Mouse (Mus musculus) neural tube, embryonic 11.5 days (tissue): ENCODE data around the gene Neo1. TPM values are rescaled to one million over a fixed set of nuclear protein-coding genes. Genes with fewer than 3 reads are reported as not detected.
A peak's percentile ranks its signal among the peaks of the same experiment; 100 is the strongest.

Experiments used
- ATAC-seq: fragments of 200-750 bp; cut with Nextera tagmentation; 2 replicates; pipeline ENCODE4 v1.8.0; 2017; ENCODE audit warnings: moderate number of reproducible peaks, mild to moderate bottlenecking, moderate TSS enrichment, moderate library complexity; ENCODE audit not compliant: insufficient read depth, low FRiP score, low TSS enrichment
- DNase-seq: peaks from one replicate; pipeline ENCODE4 v3.0.0-alpha.2; 2015; ENCODE audit warnings: low spot score
- H3K27ac ChIP-seq: fragments of 300-500 bp; sonication (generic); 2 replicates; pipeline ENCODE4 v1.5.1; 2014; ENCODE audit warnings: low read depth, mild to moderate bottlenecking, low read length
- H3K27me3 ChIP-seq: fragments of 300-500 bp; sonication (generic); 2 replicates; pipeline ENCODE4 v1.6.1; 2014; ENCODE audit warnings: mild to moderate bottlenecking, low read length, mixed read lengths; ENCODE audit not compliant: control insufficient read depth, insufficient read depth
- H3K36me3 ChIP-seq: fragments of 300-500 bp; sonication (generic); 2 replicates; pipeline ENCODE4 v1.6.1; 2014; ENCODE audit warnings: mild to moderate bottlenecking, low read length, moderate library complexity, mixed read lengths; ENCODE audit not compliant: control insufficient read depth, insufficient read depth
- H3K4me1 ChIP-seq: fragments of 300-500 bp; sonication (generic); 2 replicates; pipeline ENCODE4 v1.6.1; 2014; ENCODE audit warnings: low read length, mixed read lengths; ENCODE audit not compliant: control insufficient read depth, insufficient read depth
- H3K4me2 ChIP-seq: fragments of 300-500 bp; sonication (generic); 2 replicates; pipeline ENCODE4 v1.6.1; 2014; ENCODE audit warnings: low read depth, mild to moderate bottlenecking, moderate library complexity
- H3K4me3 ChIP-seq: fragments of 300-500 bp; sonication (generic); 2 replicates; pipeline ENCODE4 v1.5.1; 2014; ENCODE audit warnings: low read depth, low read length
- H3K9ac ChIP-seq: fragments of 300-500 bp; sonication (generic); 2 replicates; pipeline ENCODE4 v1.6.1; 2014; ENCODE audit warnings: mild to moderate bottlenecking, low read length
- H3K9me3 ChIP-seq: fragments of 300-500 bp; sonication (generic); 2 replicates; pipeline ENCODE4 v1.6.1; 2016; ENCODE audit warnings: low read length; ENCODE audit not compliant: control insufficient read depth
- WGBS: fragments of 180-500 bp; shearing (Covaris S2); extraction: QIAGEN DNeasy Blood & Tissue Kit; methylation state at CpG from one replicate; pipeline ENCODE4 v1.1.7; 2014; 5-methylcytosine and 5-hydroxymethylcytosine counted together
- polyA plus RNA-seq: library from polyadenylated mRNA; unstranded; fragments of >200 nt; fragmentation: Nextera tagmentation; extraction: Ambion mirVana; gene quantifications from 2 replicates; pipeline ENCODE4 v1.2.1, GENCODE M21; 2014

The Neo1 gene
- polyA plus RNA-seq, result 56.1 and 58.3 TPM in 2 replicates

DNA sequence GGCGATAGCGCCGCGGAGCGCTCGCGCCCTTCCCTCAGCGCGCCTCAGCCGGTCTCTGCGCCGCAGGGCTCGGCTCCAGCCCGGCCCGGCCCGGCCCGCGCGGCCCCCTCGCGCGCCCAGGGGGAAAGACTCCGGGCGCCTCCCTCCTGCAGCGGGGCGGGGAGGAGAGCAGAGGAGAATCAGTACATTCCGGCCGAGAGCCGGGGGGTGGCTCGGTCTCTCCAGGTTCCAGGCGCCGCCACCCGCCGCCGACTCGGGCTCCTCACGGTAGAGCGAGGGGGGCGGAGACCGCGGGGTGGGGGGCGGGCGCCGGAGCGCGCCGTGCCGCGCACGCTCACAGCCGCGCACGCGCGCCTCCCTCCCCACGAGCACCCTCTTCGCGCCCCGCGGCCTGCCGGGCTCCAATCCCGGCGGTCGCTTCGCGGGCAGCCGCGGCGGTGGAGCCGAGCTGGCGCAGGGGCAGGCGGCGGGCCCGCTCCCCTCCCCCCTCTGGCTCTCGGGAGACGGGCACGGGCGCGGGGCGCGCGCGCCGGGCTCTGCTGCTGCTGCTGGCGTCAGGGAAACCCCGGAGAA is at the start of gene Neo1:
Neo1 (minus strand) TSS at position 283 of the 573 bp plus-strand sequence.
- Histone ChIP-seq H3K9me3 (no peaks in the 10 kb centered on the region), H3K4me2 (peak within 1 kb of the TSS; percentile 78), H3K36me3 (no peaks in the 10 kb centered on the region), H3K4me3 (peak within 1 kb of the TSS; percentile 97), H3K27ac (peak within 1 kb of the TSS; percentile 100), H3K27me3 (no peaks in the 10 kb centered on the region), H3K4me1 (peaks cover 13% of the 10 kb centered on the region), H3K9ac (peak within 1 kb of the TSS; percentile 98)
- 0% methylated on average over 51 of the region's 86 CpGs for WGBS
- DNase-seq, result peak; percentile 96
- peak; percentile 87 for ATAC-seq

DNA sequence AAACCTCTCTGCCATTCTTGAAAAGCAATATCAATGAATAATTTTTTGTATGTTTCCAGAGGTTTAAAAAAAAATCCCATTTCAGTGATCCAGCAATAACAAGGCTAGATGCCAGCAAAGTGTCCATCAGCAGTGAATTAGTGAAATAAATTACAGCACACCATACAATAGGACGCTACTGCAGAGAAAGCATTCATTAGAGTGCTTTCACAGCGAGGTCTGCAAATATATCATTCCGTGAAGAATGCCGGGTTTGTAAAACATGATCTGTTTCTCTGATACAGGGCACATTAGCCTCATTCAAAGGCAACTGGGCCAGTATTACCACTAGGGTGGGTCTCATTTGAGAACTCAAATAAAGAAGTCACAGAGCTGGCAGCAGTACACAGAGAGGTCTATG is 39.4 kb upstream of the Neo1 start:
- Histone ChIP-seq H3K4me1 (peaks cover 19% of the 10 kb centered on the region), H3K27ac (no peak overlapping the region), H3K36me3 (no peaks in the 10 kb centered on the region), H3K9me3 (no peaks in the 10 kb centered on the region), H3K4me3 (no peak overlapping the region), H3K4me2 (no peak overlapping the region), H3K27me3 (no peaks in the 10 kb centered on the region), H3K9ac (no peak overlapping the region)
- DNase-seq (no peak), ATAC-seq (no peak)
- 48% methylated on average over 4 of the region's 4 CpGs for WGBS

DNA sequence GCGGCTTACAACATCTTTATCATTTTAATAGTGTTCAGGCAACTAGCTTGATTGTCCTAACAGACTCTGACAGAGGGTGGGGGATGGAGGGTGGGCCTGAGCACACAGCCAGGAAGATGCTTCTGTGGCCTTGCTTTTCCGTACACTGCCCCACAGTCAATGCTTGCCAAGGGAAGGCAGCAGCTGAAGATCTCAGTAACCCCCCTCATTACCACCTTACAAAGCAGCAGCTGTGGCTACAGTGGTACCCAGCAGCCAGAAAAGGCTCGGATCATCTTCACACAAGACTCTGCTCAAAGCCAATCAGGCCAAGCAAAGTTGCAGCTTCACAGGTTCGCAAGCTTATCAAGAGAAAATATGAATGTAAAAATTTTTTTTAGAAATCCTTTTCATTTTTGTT is 37.6 kb upstream of the Neo1 start:
- no peak for DNase-seq
- WGBS, result 75% methylated on average over 4 of the region's 4 CpGs
- H3K27me3 ChIP-seq, result no peaks in the 10 kb centered on the region
- peaks cover 19% of the 10 kb centered on the region for H3K4me1 ChIP-seq
- ATAC-seq, result no peak
- H3K27ac ChIP-seq, result no peak overlapping the region
- H3K4me3 ChIP-seq, result no peak overlapping the region
- H3K36me3 ChIP-seq, result no peaks in the 10 kb centered on the region
- no peak overlapping the region for H3K4me2 ChIP-seq
- no peaks in the 10 kb centered on the region for H3K9me3 ChIP-seq
- H3K9ac ChIP-seq, result no peak overlapping the region

DNA sequence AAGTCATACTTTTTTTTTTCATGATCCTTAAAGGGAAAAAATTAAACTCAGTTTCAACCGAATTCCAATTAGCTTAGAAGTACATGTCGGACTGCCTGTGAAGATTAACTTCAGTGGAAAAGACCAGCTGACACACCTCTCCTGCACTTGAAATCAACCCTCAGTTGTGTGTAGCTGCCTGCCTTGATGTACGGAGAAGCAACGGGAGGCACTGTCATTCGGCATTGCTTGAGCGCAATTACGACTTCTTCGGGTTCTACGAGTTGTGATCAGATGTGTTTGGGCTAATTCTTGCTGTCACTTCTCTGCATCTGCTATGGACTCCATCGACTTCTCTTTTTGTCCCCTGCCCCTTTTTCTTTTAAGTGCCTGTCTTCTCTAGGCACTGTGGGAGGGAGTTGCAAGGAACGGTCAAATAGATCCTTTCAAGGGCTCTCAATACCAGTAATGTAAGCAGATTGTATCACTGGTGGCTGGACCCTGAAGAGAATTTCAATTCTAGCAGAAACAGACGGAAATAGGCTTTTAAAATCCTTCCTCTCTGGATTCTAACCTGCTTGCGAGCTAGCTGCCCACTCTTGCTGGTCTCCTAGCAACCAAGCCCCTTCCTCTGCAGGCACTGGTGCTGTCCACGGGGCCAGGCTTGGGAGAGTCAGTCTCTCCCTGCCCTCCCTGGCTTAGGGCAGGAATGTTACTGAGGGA is 36.0 kb upstream of the Neo1 start:
- H3K4me1 ChIP-seq, result peaks cover 19% of the 10 kb centered on the region
- H3K27ac ChIP-seq, result peak overlapping the region; percentile 46; the same call in 1 of the 2 replicates
- no peaks in the 10 kb centered on the region for H3K9me3 ChIP-seq
- no peaks in the 10 kb centered on the region for H3K27me3 ChIP-seq
- DNase-seq (peak; percentile 60), ATAC-seq (no peak)
- WGBS, result 23% methylated on average over 14 of the region's 14 CpGs
- no peak overlapping the region for H3K4me3 ChIP-seq
- H3K4me2 ChIP-seq, result peak overlapping the region; percentile 42
- no peak overlapping the region for H3K9ac ChIP-seq
- no peaks in the 10 kb centered on the region for H3K36me3 ChIP-seq

DNA sequence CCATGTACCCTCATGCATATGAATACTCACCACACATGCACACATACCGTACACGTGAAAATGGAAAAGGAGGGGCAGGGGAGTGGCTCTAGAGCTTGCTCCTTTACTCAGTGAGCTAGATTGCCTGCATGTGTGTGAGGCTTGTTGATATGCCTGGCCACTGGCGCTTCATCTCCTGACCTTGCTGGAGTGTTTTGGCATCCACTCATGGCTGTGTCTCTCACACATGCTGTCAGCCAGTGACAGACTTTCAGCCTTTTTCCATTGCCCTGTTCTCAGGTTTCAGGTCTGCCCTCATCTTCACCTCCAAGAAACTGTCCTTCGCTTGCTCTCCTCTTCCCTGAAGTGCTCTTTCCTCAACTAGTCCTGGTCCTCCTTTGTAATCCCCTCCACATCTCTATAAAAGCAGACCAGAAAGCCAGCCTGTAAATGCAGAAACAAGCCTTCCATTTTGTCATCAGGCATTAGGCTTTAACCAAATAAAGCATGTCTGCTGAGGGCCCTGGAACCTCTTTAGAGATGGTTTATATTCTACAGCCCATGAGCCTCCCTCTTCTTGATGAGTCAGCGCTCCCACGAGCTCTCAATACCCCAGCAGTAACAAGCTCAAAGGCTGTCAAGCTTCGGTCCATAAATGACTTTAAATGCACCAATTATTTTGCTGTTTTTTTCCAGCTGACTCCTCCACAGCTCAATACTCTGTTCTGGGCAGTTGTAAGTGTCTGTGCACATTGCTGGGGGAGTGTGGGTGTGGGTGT is 35.2 kb upstream of the Neo1 start:
- no peak overlapping the region for H3K9ac ChIP-seq
- H3K4me3 ChIP-seq, result no peak overlapping the region
- no peaks in the 10 kb centered on the region for H3K9me3 ChIP-seq
- H3K27ac ChIP-seq, result no peak overlapping the region
- H3K27me3 ChIP-seq, result no peaks in the 10 kb centered on the region
- H3K36me3 ChIP-seq, result no peaks in the 10 kb centered on the region
- peak overlapping the region; percentile 42; the same call in 1 of the 2 replicates for H3K4me2 ChIP-seq
- ATAC-seq (no peak), DNase-seq (no peak)
- peaks cover 25% of the 10 kb centered on the region for H3K4me1 ChIP-seq
- WGBS, result 60% methylated on average over 7 of the region's 7 CpGs

DNA sequence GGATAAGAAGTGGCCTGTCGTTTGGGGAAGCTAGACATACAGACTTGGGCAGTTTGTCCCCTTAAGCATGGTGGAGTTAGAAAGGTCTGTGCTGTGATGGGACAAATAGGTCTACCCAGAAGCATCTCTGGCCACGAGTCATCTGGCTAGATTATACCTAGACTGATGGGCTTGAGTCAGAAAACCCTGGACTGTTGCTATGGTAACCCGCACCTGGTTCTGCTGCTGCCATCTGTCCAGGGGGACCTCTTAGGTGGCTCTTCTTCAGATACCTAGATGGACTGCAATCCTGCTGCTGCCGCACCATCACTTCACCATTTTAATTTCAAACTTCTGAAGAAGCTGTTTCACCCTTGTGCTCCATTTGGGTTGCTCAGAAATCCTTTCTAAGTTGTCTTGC is 34.0 kb upstream of the Neo1 start:
- 77% methylated on average over 4 of the region's 4 CpGs for WGBS

DNA sequence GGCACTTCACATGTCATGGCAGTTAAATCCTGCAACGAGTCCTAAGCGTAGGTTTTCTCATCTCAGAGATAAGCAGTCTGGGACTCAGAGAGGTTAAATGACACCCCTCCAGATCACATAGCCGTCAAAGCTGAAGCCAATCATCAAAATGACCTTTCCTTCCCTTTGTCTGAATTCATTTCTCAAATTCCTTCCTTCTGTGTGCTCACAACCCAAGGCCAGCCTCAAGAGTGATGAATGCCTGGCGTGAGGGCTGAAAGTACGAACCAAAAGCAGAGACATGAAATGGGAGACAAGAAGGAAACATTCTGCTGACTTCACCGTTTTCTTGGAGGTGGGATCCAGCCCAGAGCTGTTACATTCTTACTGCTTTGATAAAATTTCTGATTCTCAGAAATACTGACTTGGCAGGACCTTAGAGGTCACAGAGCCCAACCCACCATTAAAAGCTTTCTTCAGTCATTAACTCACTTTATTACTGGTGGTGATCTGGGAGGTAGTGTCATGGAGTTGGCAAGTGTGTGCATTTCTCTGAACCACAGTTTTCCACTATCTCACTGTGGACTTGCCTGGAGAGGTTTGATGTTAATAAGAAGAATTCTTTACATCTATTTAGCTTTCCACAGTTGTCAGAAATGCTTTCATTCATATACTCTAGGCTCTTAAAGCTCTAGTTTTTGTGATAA is 29.5 kb upstream of the Neo1 start:
- ATAC-seq (no peak), DNase-seq (no peak)
- no peaks in the 10 kb centered on the region for H3K27me3 ChIP-seq
- 60% methylated on average over 6 of the region's 6 CpGs for WGBS
- H3K4me1 ChIP-seq, result peaks cover 10% of the 10 kb centered on the region; the same call in 1 of the 2 replicates
- no peak overlapping the region for H3K9ac ChIP-seq
- H3K27ac ChIP-seq, result no peak overlapping the region
- H3K4me2 ChIP-seq, result no peak overlapping the region
- no peak overlapping the region for H3K4me3 ChIP-seq
- no peaks in the 10 kb centered on the region for H3K9me3 ChIP-seq
- H3K36me3 ChIP-seq, result no peaks in the 10 kb centered on the region

More for the DNA sequence above, 34.0 kb upstream of the Neo1 start:
- DNase-seq (no peak), ATAC-seq (no peak)
- Histone ChIP-seq H3K4me2 (no peak overlapping the region), H3K27ac (no peak overlapping the region), H3K4me1 (peaks cover 28% of the 10 kb centered on the region), H3K4me3 (no peak overlapping the region), H3K9me3 (no peaks in the 10 kb centered on the region), H3K36me3 (no peaks in the 10 kb centered on the region), H3K9ac (no peak overlapping the region), H3K27me3 (no peaks in the 10 kb centered on the region)

DNA sequence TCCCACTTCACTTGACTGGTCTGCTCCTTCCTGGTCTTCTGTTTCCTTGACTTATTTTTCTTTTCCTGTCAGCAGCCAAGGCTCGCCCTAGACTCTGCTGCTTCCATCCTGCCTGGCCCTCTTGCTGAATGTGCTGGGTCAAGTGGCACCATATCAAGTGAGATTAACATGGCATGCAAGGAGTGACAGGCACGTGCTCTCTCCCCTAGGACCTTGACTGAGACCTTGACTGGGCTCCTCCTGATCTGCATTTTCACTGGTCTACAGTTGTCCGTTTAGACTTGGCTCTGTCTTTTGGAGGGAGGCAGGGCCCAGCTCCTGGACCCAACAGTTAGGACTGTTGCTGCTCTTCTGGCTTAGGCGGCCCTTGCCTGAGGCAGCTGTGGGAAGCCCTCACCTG is 26.2 kb upstream of the Neo1 start:
- Histone ChIP-seq H3K9ac (no peak overlapping the region), H3K27me3 (no peaks in the 10 kb centered on the region), H3K36me3 (no peaks in the 10 kb centered on the region), H3K4me2 (no peak overlapping the region), H3K27ac (no peak overlapping the region), H3K4me3 (no peak overlapping the region), H3K9me3 (no peaks in the 10 kb centered on the region), H3K4me1 (peaks cover 10% of the 10 kb centered on the region; the same call in 1 of the 2 replicates)
- WGBS, result 84% methylated on average over 4 of the region's 4 CpGs
- DNase-seq (no peak), ATAC-seq (no peak)
